Mouse (Mus musculus) stomach, embryonic 14.5 days (tissue): ENCODE results near the gene Mcam. TPM values are rescaled to one million over a fixed set of nuclear protein-coding genes. Genes with fewer than 3 reads are reported as not detected.
"Not testable (repeated sequence)": the region's sequence is repeated elsewhere in the genome, so short reads cannot be mapped to it uniquely, and the experiment has no call there.

Source experiments
- ATAC-seq: fragments of 200-750 bp; cut with Nextera tagmentation; 2 replicates; pipeline ENCODE4 v1.8.0; 2017; ENCODE audit warnings: low read depth, moderate TSS enrichment; ENCODE audit not compliant: insufficient number of reproducible peaks, insufficient read depth, low FRiP score
- H3K27ac ChIP-seq: fragments of 300-500 bp; sonication (generic); 2 replicates; pipeline ENCODE4 v1.5.1; 2014; ENCODE audit warnings: mild to moderate bottlenecking, low read length, moderate library complexity, mixed read lengths
- H3K27me3 ChIP-seq: fragments of 300-500 bp; sonication (generic); 2 replicates; pipeline ENCODE4 v1.6.1; 2014; ENCODE audit warnings: low read length, control low read depth, mixed read lengths; ENCODE audit not compliant: control insufficient read depth, insufficient read depth
- H3K36me3 ChIP-seq: fragments of 300-500 bp; sonication (generic); 2 replicates; pipeline ENCODE4 v1.6.1; 2014; ENCODE audit warnings: mild to moderate bottlenecking, control low read depth, low read length, moderate library complexity, mixed read lengths; ENCODE audit not compliant: control insufficient read depth, insufficient read depth
- H3K4me1 ChIP-seq: fragments of 300-500 bp; sonication (generic); 2 replicates; pipeline ENCODE4 v1.6.1; 2014; ENCODE audit warnings: low read length, control low read depth, mixed read lengths; ENCODE audit not compliant: control insufficient read depth, insufficient read depth
- H3K4me2 ChIP-seq: fragments of 300-500 bp; sonication (generic); replicated peaks from 2 replicates; pipeline ENCODE4 v1.6.1; 2014; ENCODE audit warnings: low read depth, low read length, control low read depth
- H3K4me3 ChIP-seq: fragments of 300-500 bp; sonication (generic); 2 replicates; pipeline ENCODE4 v1.5.1; 2014; ENCODE audit warnings: low read depth, low read length, control low read depth
- H3K9ac ChIP-seq: fragments of 300-500 bp; sonication (generic); replicated peaks from 2 replicates; pipeline ENCODE4 v1.6.1; 2014; ENCODE audit warnings: low read depth, mild to moderate bottlenecking, control low read depth, low read length, moderate library complexity, mixed read lengths
- H3K9me3 ChIP-seq: fragments of 300-500 bp; sonication (generic); 2 replicates; pipeline ENCODE4 v1.6.1; 2016; ENCODE audit warnings: low read depth, low read length, control low read depth; ENCODE audit not compliant: control insufficient read depth
- WGBS: fragments of 180-500 bp; shearing (Covaris S2); extraction: QIAGEN DNeasy Blood & Tissue Kit; methylation state at CpG from one replicate; pipeline ENCODE4 v1.1.7; 2014; 5-methylcytosine and 5-hydroxymethylcytosine counted together
- polyA plus RNA-seq: library from polyadenylated mRNA; unstranded; fragments of >200 nt; fragmentation: Nextera tagmentation; extraction: Ambion mirVana; gene quantifications from 2 replicates; pipeline ENCODE4 v1.2.1, GENCODE M21; 2014

The Mcam gene
- polyA plus RNA-seq, 1 experiment from 2014 or later: 54.3 TPM

DNA sequence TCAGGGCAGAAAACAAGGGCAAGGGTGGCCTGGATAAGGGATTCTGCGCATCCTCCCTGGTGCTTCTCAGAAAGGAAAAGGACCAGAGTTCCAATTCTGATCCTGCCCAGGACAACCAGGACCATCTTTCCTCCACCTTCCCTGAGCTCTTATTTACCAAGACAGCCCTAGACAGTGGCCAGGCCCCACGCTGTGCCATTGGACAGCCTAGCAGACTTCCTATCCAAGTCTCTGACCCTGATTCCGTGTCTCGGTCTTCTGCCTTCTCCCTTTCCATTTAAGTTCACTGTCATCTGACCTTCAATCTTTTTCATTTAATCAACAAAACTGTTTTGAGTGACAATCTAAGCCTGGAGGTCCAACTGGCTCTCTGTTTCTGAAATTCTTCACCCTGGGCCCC lies 27.7 kb upstream of the Mcam start:
- H3K36me3 ChIP-seq: peaks cover 10% of the 10 kb centered on the region
- peaks cover 44% of the 10 kb centered on the region for H3K4me1 ChIP-seq
- no peaks in the 10 kb centered on the region for H3K27me3 ChIP-seq
- no peak overlapping the region for H3K9ac ChIP-seq
- H3K4me3 ChIP-seq: no peak overlapping the region
- 76% methylated on average over 4 of the region's 4 CpGs for WGBS
- ATAC-seq: no peak
- H3K9me3 ChIP-seq: no peaks in the 10 kb centered on the region
- peak overlapping the region; percentile 59; the same call in 1 of the 2 replicates for H3K27ac ChIP-seq
- no peak overlapping the region for H3K4me2 ChIP-seq

GRCm38 (mm10) chr9:44107110-44107509 lies 27.2 kb upstream of the Mcam start, which contains the start of gene C1qtnf5:
Gene C1qtnf5, plus strand, starts transcription at chr9:44107245.
- ATAC-seq: peak; percentile 56; the same call in 1 of the 2 replicates
- WGBS: 29% methylated on average over 8 of the region's 8 CpGs
- Histone ChIP-seq H3K4me2 (peak within 1 kb of the TSS; percentile 30), H3K36me3 (peaks cover 10% of the 10 kb centered on the region), H3K27me3 (no peaks in the 10 kb centered on the region), H3K4me3 (no peak within 1 kb of the TSS; the same call in 1 of the 2 replicates), H3K27ac (peak within 1 kb of the TSS; percentile 59), H3K4me1 (peaks cover 44% of the 10 kb centered on the region), H3K9ac (no peak within 1 kb of the TSS), H3K9me3 (no peaks in the 10 kb centered on the region)

DNA sequence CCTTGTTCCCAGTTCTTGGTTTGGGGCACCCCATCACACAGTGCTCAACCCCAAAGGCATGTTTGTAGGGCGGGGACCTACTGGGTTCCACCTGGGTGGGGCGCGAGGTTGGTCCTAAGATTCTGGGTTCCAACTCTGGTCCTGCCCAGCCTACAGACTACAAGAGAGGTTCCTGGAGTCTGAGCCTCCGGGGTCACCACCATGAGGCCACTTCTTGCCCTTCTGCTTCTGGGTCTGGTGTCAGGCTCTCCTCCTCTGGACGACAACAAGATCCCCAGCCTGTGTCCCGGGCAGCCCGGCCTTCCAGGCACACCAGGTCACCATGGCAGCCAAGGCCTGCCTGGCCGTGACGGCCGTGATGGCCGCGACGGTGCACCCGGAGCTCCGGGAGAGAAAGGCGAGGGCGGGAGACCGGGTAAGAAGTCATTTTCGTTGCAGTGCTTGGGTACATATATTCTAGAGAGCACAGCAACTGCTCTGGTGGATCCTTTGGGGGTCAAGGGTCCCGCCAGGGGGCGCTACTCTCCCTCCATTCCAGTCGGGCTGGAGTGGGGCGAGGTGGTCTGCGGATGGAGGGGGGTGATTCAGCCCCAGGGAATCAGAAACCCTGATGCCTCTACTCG lies 26.6 kb upstream of the Mcam start:
- ATAC-seq: no peak
- Histone ChIP-seq H3K4me1 (peaks cover 44% of the 10 kb centered on the region), H3K36me3 (peaks cover 10% of the 10 kb centered on the region), H3K4me3 (no peak overlapping the region; the same call in 1 of the 2 replicates), H3K4me2 (peak overlapping the region; percentile 30; the same call in 1 of the 2 replicates), H3K27ac (peak overlapping the region; percentile 59; the same call in 1 of the 2 replicates), H3K27me3 (no peaks in the 10 kb centered on the region), H3K9ac (no peak overlapping the region), H3K9me3 (no peaks in the 10 kb centered on the region)
- 46% methylated on average over 25 of the region's 25 CpGs for WGBS

GRCm38 (mm10) chr9:44108269-44109055 lies 25.8 kb upstream of the Mcam start:
- H3K4me3 ChIP-seq: no peak overlapping the region; the same call in 1 of the 2 replicates
- WGBS: 82% methylated on average over 31 of the region's 31 CpGs
- H3K4me2 ChIP-seq: peak overlapping the region; percentile 30; the same call in 1 of the 2 replicates
- H3K27me3 ChIP-seq: no peaks in the 10 kb centered on the region
- peaks cover 10% of the 10 kb centered on the region for H3K36me3 ChIP-seq
- ATAC-seq: no peak
- no peaks in the 10 kb centered on the region for H3K9me3 ChIP-seq
- no peak overlapping the region for H3K9ac ChIP-seq
- H3K27ac ChIP-seq: no peak overlapping the region; the same call in 1 of the 2 replicates
- peaks cover 44% of the 10 kb centered on the region for H3K4me1 ChIP-seq

DNA sequence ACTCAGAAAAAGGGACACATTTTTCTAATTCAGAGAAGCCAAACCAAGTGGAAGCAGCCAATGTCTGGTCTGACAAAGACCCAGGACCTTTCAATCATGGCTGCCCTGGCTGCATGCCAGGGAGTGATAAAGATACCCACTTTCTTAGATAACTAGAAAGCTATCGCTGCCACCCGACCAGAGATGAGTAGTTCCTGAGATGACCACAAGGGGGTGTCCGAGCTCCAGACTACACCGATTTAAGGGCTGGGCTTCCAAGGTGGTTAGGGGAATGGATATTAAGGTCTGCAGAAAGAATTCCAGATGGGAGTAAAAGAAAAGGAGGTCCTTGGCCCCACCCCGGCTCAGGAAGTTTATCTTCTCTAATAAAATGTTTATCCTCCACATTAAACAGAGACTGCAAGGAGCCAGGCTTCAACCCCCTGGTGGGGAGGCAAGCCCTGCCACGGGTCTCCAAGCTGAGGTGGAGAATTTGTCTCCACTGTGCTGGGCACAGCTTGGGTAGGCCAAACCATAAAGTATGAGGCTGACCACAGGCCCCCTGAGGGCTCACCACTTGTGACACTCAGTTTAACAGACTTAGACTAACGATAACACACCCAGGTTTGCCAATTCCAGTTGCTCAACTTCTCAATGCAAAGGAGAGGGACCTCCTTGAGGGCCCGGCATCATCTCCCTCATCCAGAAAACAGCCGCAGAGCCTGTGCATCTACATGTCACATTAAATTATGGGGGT lies 24.7 kb upstream of the Mcam start:
- 0 out of 2 replicates have a peak overlapping the region, but pooled peaks have one; percentile 7 for H3K27ac ChIP-seq
- peaks cover 44% of the 10 kb centered on the region for H3K4me1 ChIP-seq
- WGBS: 17% methylated on average over 9 of the region's 9 CpGs
- H3K4me2 ChIP-seq: peak overlapping the region; percentile 30
- ATAC-seq: no peak
- H3K36me3 ChIP-seq: peaks cover 10% of the 10 kb centered on the region
- no peaks in the 10 kb centered on the region for H3K9me3 ChIP-seq
- H3K9ac ChIP-seq: no peak overlapping the region
- H3K27me3 ChIP-seq: no peaks in the 10 kb centered on the region
- peak overlapping the region; percentile 5; the same call in 1 of the 2 replicates for H3K4me3 ChIP-seq

- Histone ChIP-seq H3K4me2 (peak overlapping the region; percentile 46), H3K4me1 (peaks cover 36% of the 10 kb centered on the region)
- H3K27ac ChIP-seq, H3K27me3 ChIP-seq, H3K9me3 ChIP-seq, ATAC-seq, H3K9ac ChIP-seq, H3K36me3 ChIP-seq, H3K4me3 ChIP-seq: not testable (repeated sequence)
- WGBS: 63% methylated on average over 10 of the region's 12 CpGs
Measured at GRCm38 (mm10) chr9:44111909-44112308, 22.4 kb upstream of the Mcam start.

DNA sequence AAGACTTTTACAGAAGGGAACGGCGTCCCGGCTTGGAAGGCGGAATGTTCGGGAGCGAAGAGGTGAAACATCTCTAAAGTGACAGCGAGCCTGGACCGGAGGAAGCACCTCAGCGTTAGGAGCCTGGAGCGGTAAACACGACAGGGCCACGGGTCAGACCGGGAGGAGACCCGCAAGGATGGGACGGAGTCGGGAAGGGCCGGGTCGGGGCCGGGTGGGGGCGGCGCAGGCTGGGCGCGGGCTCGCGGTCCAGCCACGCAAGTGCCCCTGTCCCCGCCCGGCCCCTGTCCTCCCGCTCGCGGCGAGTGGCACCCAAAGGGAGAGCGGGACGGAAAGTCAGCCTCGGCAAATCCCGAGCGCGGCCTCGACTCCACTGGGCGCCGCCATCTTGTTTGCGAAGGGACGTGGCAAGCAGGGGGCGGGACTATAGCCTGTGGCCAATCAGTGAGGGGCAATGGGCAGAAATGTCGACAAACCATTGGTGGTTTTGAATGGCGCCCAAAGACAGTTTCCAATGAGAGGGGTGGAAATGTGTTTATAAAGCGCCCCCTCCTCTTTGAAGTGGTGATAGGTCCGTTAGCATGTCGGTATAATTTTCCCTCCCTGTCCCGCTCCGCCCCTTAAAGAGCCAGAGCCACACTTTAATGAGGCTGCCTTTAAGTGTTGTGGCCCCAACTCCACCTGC lies 21.0 kb upstream of the Mcam start, which contains the start of the genes Gm49380 and Rnf26:
Gene Gm49380 (minus strand): TSS at position 396 of the 685 bp plus-strand sequence.
Gene Rnf26 (minus strand): TSS at position 413 of the 685 bp plus-strand sequence.
- no peaks in the 10 kb centered on the region for H3K36me3 ChIP-seq
- peak within 1 kb of the TSS; percentile 46 for H3K4me2 ChIP-seq
- peak; percentile 93 for ATAC-seq
- H3K9me3 ChIP-seq: no peaks in the 10 kb centered on the region
- H3K4me1 ChIP-seq: peaks cover 23% of the 10 kb centered on the region
- peak within 1 kb of the TSS; percentile 78 for H3K4me3 ChIP-seq
- H3K27ac ChIP-seq: peak within 1 kb of the TSS; percentile 75; the same call in 1 of the 2 replicates
- H3K9ac ChIP-seq: peak within 1 kb of the TSS; percentile 79
- H3K27me3 ChIP-seq: no peaks in the 10 kb centered on the region
- WGBS: 1% methylated on average over 51 of the region's 51 CpGs
